Mouse (Mus musculus): ENCODE data around the gene Arfgap1.
A peak's percentile ranks its signal among the peaks of the same experiment; 100 is the strongest.

Gene Arfgap1

GRCm38 (mm10) chr2:180967010-180967763 lies at the start of gene Arfgap1:
Arfgap1 (plus strand) TSS chr2:180967225.
- DNase-seq (ENCODE audit: low read depth) = peak; percentile 75

GRCm38 (mm10) chr2:180919913-180920809 lies 46.9 kb upstream of the Arfgap1 start:
- no peak for DNase-seq (ENCODE audit: low read depth)

- peak; percentile 93 for DNase-seq (ENCODE audit: low read depth)
Observed at GRCm38 (mm10) chr2:180920810-180921400, 46.1 kb upstream of the Arfgap1 start, which contains the start of gene Ythdf1. Ythdf1 (minus strand) TSS chr2:180920949.

- no peak for DNase-seq (ENCODE audit: low read depth)
Observed at GRCm38 (mm10) chr2:180922739-180923138, 44.3 kb upstream of the Arfgap1 start.

- peak; percentile 55 for DNase-seq (ENCODE audit: low read depth)
Observed at GRCm38 (mm10) chr2:180925176-180925575, 41.8 kb upstream of the Arfgap1 start.

GRCm38 (mm10) chr2:180928723-180929122 lies 38.3 kb upstream of the Arfgap1 start, which contains the start of gene Birc7:
Birc7 (plus strand) TSS chr2:180929023.
- DNase-seq (ENCODE audit: low read depth) = no peak

GRCm38 (mm10) chr2:180932418-180932817 lies 34.6 kb upstream of the Arfgap1 start:
- no peak for DNase-seq (ENCODE audit: low read depth)

- no peak for DNase-seq (ENCODE audit: low read depth)
Observed at GRCm38 (mm10) chr2:180940187-180940586, 26.8 kb upstream of the Arfgap1 start.

- no peak for DNase-seq (ENCODE audit: low read depth)
Observed at GRCm38 (mm10) chr2:180941869-180942268, 25.2 kb upstream of the Arfgap1 start.

- DNase-seq (ENCODE audit: low read depth) = no peak
Observed at GRCm38 (mm10) chr2:180949947-180950346, 17.1 kb upstream of the Arfgap1 start.

GRCm38 (mm10) chr2:180952731-180953171 lies 14.3 kb upstream of the Arfgap1 start:
- DNase-seq (ENCODE audit: low read depth) = no peak

GRCm38 (mm10) chr2:180953638-180954037 lies 13.4 kb upstream of the Arfgap1 start:
- no peak for DNase-seq (ENCODE audit: low read depth)

GRCm38 (mm10) chr2:180954061-180955047 lies 12.7 kb upstream of the Arfgap1 start, which contains the start of gene Nkain4:
Nkain4 (minus strand) TSS chr2:180954699.
- DNase-seq (ENCODE audit: low read depth) = no peak

GRCm38 (mm10) chr2:180959605-180960004 lies 7.4 kb upstream of the Arfgap1 start:
- no peak for DNase-seq (ENCODE audit: low read depth)

GRCm38 (mm10) chr2:180960187-180960586 lies 6.8 kb upstream of the Arfgap1 start:
- no peak for DNase-seq (ENCODE audit: low read depth)

- DNase-seq (ENCODE audit: low read depth) = no peak
Observed at GRCm38 (mm10) chr2:180962616-180963308, 4.3 kb upstream of the Arfgap1 start.

- peak; percentile 71 for DNase-seq (ENCODE audit: low read depth)
Observed at GRCm38 (mm10) chr2:180963956-180964355, 3.1 kb upstream of the Arfgap1 start.

- DNase-seq (ENCODE audit: low read depth) = peak; percentile 40
Observed at GRCm38 (mm10) chr2:180966092-180966882, 738 bp upstream of the Arfgap1 start.

GRCm38 (mm10) chr2:180981133-180981532 lies 14.1 kb downstream of the Arfgap1 start:
- DNase-seq (ENCODE audit: low read depth) = no peak

GRCm38 (mm10) chr2:180985635-180986034 lies 18.6 kb downstream of the Arfgap1 start:
- DNase-seq (ENCODE audit: low read depth) = no peak
